Mouse (Mus musculus): ENCODE measurements around the gene Adgrd1.
A peak's percentile ranks its signal among the peaks of the same experiment; 100 is the strongest.

Gene Adgrd1

GRCm38 (mm10) chr5:129208279-129208678, 111.7 kb downstream of the Adgrd1 start:
- DNase-seq: no peak

- DNase-seq: no peak
These were observed 112.3 kb downstream of the Adgrd1 start for GRCm38 (mm10) chr5:129208845-129209244.

GRCm38 (mm10) chr5:129211385-129212031, 115.0 kb downstream of the Adgrd1 start:
- DNase-seq: no peak

- DNase-seq: no peak
These were observed 117.5 kb downstream of the Adgrd1 start for GRCm38 (mm10) chr5:129214023-129214422.

- no peak for DNase-seq
These were observed 119.5 kb downstream of the Adgrd1 start for GRCm38 (mm10) chr5:129216001-129216400.

GRCm38 (mm10) chr5:129217481-129218221, 121.1 kb downstream of the Adgrd1 start:
- DNase-seq: no peak

GRCm38 (mm10) chr5:129218222-129218505, 121.6 kb downstream of the Adgrd1 start:
- no peak for DNase-seq

GRCm38 (mm10) chr5:129218537-129218981, 122.0 kb downstream of the Adgrd1 start:
- DNase-seq: no peak

- no peak for DNase-seq
These were observed 122.7 kb downstream of the Adgrd1 start for GRCm38 (mm10) chr5:129219178-129219760.

- peak; percentile 8 for DNase-seq
These were observed 129.4 kb downstream of the Adgrd1 start for GRCm38 (mm10) chr5:129225810-129226450.

- DNase-seq: no peak
These were observed 131.6 kb downstream of the Adgrd1 start for GRCm38 (mm10) chr5:129228171-129228570.

GRCm38 (mm10) chr5:129233301-129233700, 136.8 kb downstream of the Adgrd1 start:
- no peak for DNase-seq

- DNase-seq: no peak
These were observed 137.4 kb downstream of the Adgrd1 start for GRCm38 (mm10) chr5:129233881-129234432.

- DNase-seq: no peak
These were observed 139.8 kb downstream of the Adgrd1 start for GRCm38 (mm10) chr5:129236366-129236765.

GRCm38 (mm10) chr5:129241865-129242264, 145.3 kb downstream of the Adgrd1 start:
- no peak for DNase-seq

GRCm38 (mm10) chr5:129242265-129242664, 145.7 kb downstream of the Adgrd1 start:
- no peak for DNase-seq

GRCm38 (mm10) chr5:129243120-129243519, 146.6 kb downstream of the Adgrd1 start:
- no peak for DNase-seq

GRCm38 (mm10) chr5:129244392-129244791, 147.8 kb downstream of the Adgrd1 start:
- no peak for DNase-seq

- no peak for DNase-seq
These were observed 152.5 kb downstream of the Adgrd1 start for GRCm38 (mm10) chr5:129249080-129249479.
